Mouse (Mus musculus) megakaryocyte, embryonic 14.5 days (primary cell): ENCODE data around the gene Tkfc. TPM values are rescaled to one million over a fixed set of nuclear protein-coding genes. Genes with fewer than 3 reads are reported as not detected.

Source experiments
- H3K27me3 ChIP-seq: replicated peaks from 2 replicates; pipeline ENCODE3; 2012; ENCODE audit warnings: inconsistent platforms
- H3K36me3 ChIP-seq: replicated peaks from 2 replicates; pipeline ENCODE3; 2012; ENCODE audit warnings: low read length, inconsistent platforms, mixed read lengths
- H3K4me1 ChIP-seq: 2 replicates; pipeline ENCODE4 v1.6.1; 2012; ENCODE audit warnings: inconsistent platforms
- H3K4me3 ChIP-seq: replicated peaks from 2 replicates; pipeline ENCODE3; 2012; ENCODE audit warnings: moderate library complexity, mild to moderate bottlenecking, inconsistent platforms
- H3K9me3 ChIP-seq: 2 replicates; pipeline ENCODE4 v1.6.1; 2012; ENCODE audit warnings: inconsistent platforms
- FLI1 ChIP-seq: IDR thresholded peaks from 2 replicates; pipeline ENCODE4 v1.6.1; 2012; ENCODE audit warnings: low read length, inconsistent platforms, mixed read lengths
- GATA1 ChIP-seq: IDR thresholded peaks from 3 replicates; pipeline ENCODE4 v1.6.1; 2012; ENCODE audit warnings: mixed read lengths, low read length, inconsistent platforms, borderline replicate concordance
- polyA plus RNA-seq: library from polyadenylated mRNA; stranded (reverse); fragments of >175 nt; gene quantifications from 2 replicates; pipeline ENCODE4 v1.2.3, GENCODE M21; 2012; ENCODE audit warnings: low replicate concordance; ENCODE audit not compliant: insufficient read depth

Tkfc gene
- 3.5 and 7.3 TPM in 2 replicates for polyA plus RNA-seq

GRCm38 (mm10) chr19:10605293-10605900 is at the start of gene Tkfc, which contains the start of gene Ddb1:
Gene Tkfc, minus strand, starts transcription at chr19:10605654.
Gene Ddb1, plus strand, starts transcription at chr19:10605327.
- no peaks in the 10 kb centered on the region for H3K9me3 ChIP-seq
- H3K4me1 ChIP-seq, result peaks cover 75% of the 10 kb centered on the region
- TF ChIP-seq GATA1 (no peak), FLI1 (no peak)
- peak within 1 kb of the TSS; percentile 97 for H3K4me3 ChIP-seq
- peaks cover 50% of the 10 kb centered on the region for H3K36me3 ChIP-seq
- no peaks in the 10 kb centered on the region for H3K27me3 ChIP-seq

- Histone ChIP-seq H3K27me3 (peaks cover 63% of the 10 kb centered on the region), H3K36me3 (no peaks in the 10 kb centered on the region), H3K4me3 (peak overlapping the region; percentile 33)
Observed at GRCm38 (mm10) chr19:10648156-10648555, 42.7 kb upstream of the Tkfc start.

GRCm38 (mm10) chr19:10645616-10646015 is 40.2 kb upstream of the Tkfc start:
- no peak for TF ChIP-seq FLI1
- TF ChIP-seq GATA1, result no peak
- Histone ChIP-seq H3K4me1 (peaks cover 29% of the 10 kb centered on the region), H3K36me3 (no peaks in the 10 kb centered on the region), H3K9me3 (peaks cover 7% of the 10 kb centered on the region), H3K27me3 (peaks cover 78% of the 10 kb centered on the region), H3K4me3 (no peak overlapping the region)

More at GRCm38 (mm10) chr19:10648156-10648555, 42.7 kb upstream of the Tkfc start:
- TF ChIP-seq GATA1 (no peak), FLI1 (no peak)
- H3K4me1 ChIP-seq, result peaks cover 15% of the 10 kb centered on the region
- peaks cover 9% of the 10 kb centered on the region for H3K9me3 ChIP-seq

GRCm38 (mm10) chr19:10640589-10641378 is 35.3 kb upstream of the Tkfc start:
- TF ChIP-seq GATA1 (no peak), FLI1 (no peak)
- peaks cover 38% of the 10 kb centered on the region for H3K4me1 ChIP-seq
- no peaks in the 10 kb centered on the region for H3K9me3 ChIP-seq
- peaks cover 63% of the 10 kb centered on the region for H3K27me3 ChIP-seq
- peak overlapping the region; percentile 50 for H3K4me3 ChIP-seq
- H3K36me3 ChIP-seq, result no peaks in the 10 kb centered on the region

GRCm38 (mm10) chr19:10640080-10640479 is 34.6 kb upstream of the Tkfc start:
- peaks cover 42% of the 10 kb centered on the region for H3K4me1 ChIP-seq
- peaks cover 64% of the 10 kb centered on the region for H3K27me3 ChIP-seq
- TF ChIP-seq GATA1 (no peak), FLI1 (no peak)
- no peaks in the 10 kb centered on the region for H3K36me3 ChIP-seq
- no peaks in the 10 kb centered on the region for H3K9me3 ChIP-seq
- peak overlapping the region; percentile 42 for H3K4me3 ChIP-seq

- TF ChIP-seq GATA1 (no peak), FLI1 (no peak)
- peaks cover 53% of the 10 kb centered on the region for H3K4me1 ChIP-seq
- H3K36me3 ChIP-seq, result peaks cover 3% of the 10 kb centered on the region
- H3K9me3 ChIP-seq, result no peaks in the 10 kb centered on the region
- no peak overlapping the region for H3K4me3 ChIP-seq
- H3K27me3 ChIP-seq, result peaks cover 56% of the 10 kb centered on the region
Observed at GRCm38 (mm10) chr19:10637840-10638239, 32.4 kb upstream of the Tkfc start.

- Histone ChIP-seq H3K4me3 (peak overlapping the region; percentile 84), H3K4me1 (peaks cover 26% of the 10 kb centered on the region), H3K27me3 (peaks cover 33% of the 10 kb centered on the region), H3K36me3 (peaks cover 29% of the 10 kb centered on the region), H3K9me3 (no peaks in the 10 kb centered on the region)
- TF ChIP-seq FLI1 (no peak), GATA1 (no peak)
Observed at GRCm38 (mm10) chr19:10634872-10635318, 29.4 kb upstream of the Tkfc start.

GRCm38 (mm10) chr19:10634106-10634871 is 28.8 kb upstream of the Tkfc start, which contains the start of gene Vwce:
Gene Vwce, plus strand, starts transcription at chr19:10634213.
- TF ChIP-seq FLI1, result no peak
- TF ChIP-seq GATA1, result no peak
- Histone ChIP-seq H3K4me1 (peaks cover 26% of the 10 kb centered on the region), H3K9me3 (no peaks in the 10 kb centered on the region), H3K36me3 (peaks cover 35% of the 10 kb centered on the region), H3K27me3 (peaks cover 33% of the 10 kb centered on the region), H3K4me3 (peak within 1 kb of the TSS; percentile 84)

GRCm38 (mm10) chr19:10608573-10609240 is 3.3 kb upstream of the Tkfc start:
- TF ChIP-seq GATA1, result no peak
- no peak for TF ChIP-seq FLI1
- Histone ChIP-seq H3K36me3 (peaks cover 72% of the 10 kb centered on the region), H3K4me1 (peaks cover 42% of the 10 kb centered on the region)

More at GRCm38 (mm10) chr19:10608573-10609240, 3.3 kb upstream of the Tkfc start:
- H3K27me3 ChIP-seq, result no peaks in the 10 kb centered on the region
- H3K9me3 ChIP-seq, result no peaks in the 10 kb centered on the region
- H3K4me3 ChIP-seq, result no peak overlapping the region
